Mouse (Mus musculus): ENCODE measurements around the gene Bhlhb9. TPM values are rescaled to one million over a fixed set of nuclear protein-coding genes. Genes with fewer than 3 reads are reported as not detected.
"Not testable (repeated sequence)": the region's sequence is repeated elsewhere in the genome, so short reads cannot be mapped to it uniquely, and the experiment has no call there.

Bhlhb9 gene
- polyA plus RNA-seq (2011; ENCODE audit: insufficient read depth, insufficient read length, low replicate concordance, missing spikeins), result 2.1 and 3.2 TPM in 2 replicates

DNA sequence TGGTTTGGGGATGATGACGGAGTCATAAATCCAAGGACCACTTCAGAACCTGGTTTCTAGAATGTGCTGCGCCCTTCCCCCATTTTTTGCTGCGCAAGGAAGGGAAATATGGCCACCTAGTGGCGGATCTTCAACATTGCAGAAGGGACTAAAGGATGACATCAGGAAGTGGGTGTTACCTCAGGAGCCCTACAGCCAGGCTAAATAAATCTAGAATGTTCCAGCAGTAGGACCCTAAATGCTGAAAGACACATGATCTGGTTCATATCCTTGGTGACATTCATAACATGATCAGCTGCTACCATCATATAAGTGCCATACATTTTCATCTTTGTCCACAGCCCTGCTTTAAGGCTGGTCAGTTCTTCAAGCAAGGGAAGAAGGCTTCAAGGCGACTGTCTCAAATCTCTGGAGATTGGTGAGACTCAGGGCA, at the start of gene Bhlhb9:
Gene Bhlhb9, plus strand, starts transcription at position 383 of the 433 bp plus-strand sequence.
- WGBS, result 23% methylated on average over 5 of the region's 5 CpGs
- H3K4me1 ChIP-seq (ENCODE audit: control insufficient read depth, insufficient read depth, low read length); H3K27ac ChIP-seq (ENCODE audit: control insufficient read depth, insufficient read depth, low read depth, low read length, poor library complexity); H3K4me3 ChIP-seq (replicated peaks; ENCODE audit: control insufficient read depth, low read depth, low read length): not testable (repeated sequence)

DNA sequence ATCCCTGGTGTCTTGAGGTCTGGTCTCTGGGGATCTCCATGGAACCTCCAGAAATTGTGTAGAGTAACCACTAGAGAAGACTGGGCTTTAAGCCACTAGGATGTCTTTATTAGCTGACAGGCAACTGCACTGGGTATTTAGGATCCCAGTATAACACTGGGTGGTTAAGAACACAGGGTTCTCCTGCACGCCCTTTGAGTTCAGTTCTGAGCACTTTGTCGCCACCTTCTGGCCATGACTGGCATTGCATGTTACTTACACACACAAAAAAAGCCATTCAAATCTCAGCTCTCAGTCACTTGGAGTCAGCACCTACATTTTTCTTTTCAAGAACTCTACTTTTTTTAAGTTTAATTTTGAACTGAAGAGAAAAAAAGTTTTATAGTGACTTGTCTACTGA, 44.6 kb upstream of the Bhlhb9 start:
- Histone ChIP-seq H3K27ac (ENCODE audit: control insufficient read depth, insufficient read depth, low read depth, low read length, poor library complexity) (no peak overlapping the region), H3K4me3 (replicated peaks; ENCODE audit: control insufficient read depth, low read depth, low read length) (no peak overlapping the region), H3K4me1 (ENCODE audit: control insufficient read depth, insufficient read depth, low read length) (no peaks in the 10 kb centered on the region)
- TF ChIP-seq CTCF (IDR thresholded peaks at IDR 0.05; ENCODE audit: control insufficient read depth, insufficient read depth, low read length) (peak; percentile 63), POLR2A (IDR thresholded peaks at IDR 0.05; ENCODE audit: borderline replicate concordance, control insufficient read depth, low read depth, low read length) (no peak)
- 3% methylated on average over 2 of the region's 2 CpGs for WGBS

DNA sequence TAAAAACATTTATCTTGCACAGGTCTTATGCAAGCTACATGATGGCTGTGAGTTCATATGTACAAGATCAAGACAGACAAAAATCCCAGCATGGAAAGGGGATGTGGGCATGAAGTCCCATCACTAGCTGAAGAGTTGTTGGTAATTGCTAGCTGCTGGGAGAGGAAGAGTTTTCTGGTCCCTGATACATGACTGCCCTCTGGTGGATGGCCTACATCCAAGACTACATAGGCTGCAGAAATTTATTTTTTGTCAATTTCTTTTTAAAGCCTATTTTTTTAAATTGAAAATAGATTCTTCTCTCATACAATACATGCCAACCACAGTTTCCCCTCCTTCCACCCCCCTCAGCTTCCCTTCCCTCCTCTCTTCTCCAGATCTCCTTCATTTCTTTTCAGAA, 35.7 kb upstream of the Bhlhb9 start:
- TF ChIP-seq POLR2A (IDR thresholded peaks at IDR 0.05; ENCODE audit: borderline replicate concordance, control insufficient read depth, low read depth, low read length) (no peak), CTCF (IDR thresholded peaks at IDR 0.05; ENCODE audit: control insufficient read depth, insufficient read depth, low read length) (no peak)
- no peaks in the 10 kb centered on the region for H3K4me1 ChIP-seq (ENCODE audit: control insufficient read depth, insufficient read depth, low read length)
- no peak overlapping the region for H3K27ac ChIP-seq (ENCODE audit: control insufficient read depth, insufficient read depth, low read depth, low read length, poor library complexity)
- no peak overlapping the region for H3K4me3 ChIP-seq (replicated peaks; ENCODE audit: control insufficient read depth, low read depth, low read length)

DNA sequence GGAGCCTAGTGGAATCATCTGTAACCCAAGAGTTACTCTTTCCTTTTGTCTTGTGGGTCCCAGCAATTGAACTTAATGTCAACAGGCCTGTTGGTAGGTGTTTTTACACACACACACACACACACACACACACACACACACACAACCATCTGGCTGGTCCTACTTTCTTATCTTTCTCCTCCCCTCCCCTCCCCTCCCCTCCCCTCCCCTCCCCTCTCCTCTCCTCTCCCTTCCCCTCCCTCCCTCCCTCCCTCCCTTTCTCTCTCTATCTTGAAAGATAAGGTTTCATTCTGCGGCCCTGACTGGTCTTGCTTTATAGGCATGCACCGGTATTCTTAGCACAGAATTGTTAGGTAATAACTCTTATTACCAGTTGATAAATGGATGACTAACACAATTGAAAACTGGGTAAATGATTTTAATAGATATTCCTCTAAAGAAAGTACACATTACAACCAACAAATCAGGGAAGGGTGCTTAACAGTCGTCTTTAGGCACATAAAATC, 29.3 kb upstream of the Bhlhb9 start:
- H3K4me3 ChIP-seq (replicated peaks; ENCODE audit: control insufficient read depth, low read depth, low read length), result no peak overlapping the region
- WGBS, result 77% methylated on average over 2 of the region's 3 CpGs
- no peak overlapping the region for H3K27ac ChIP-seq (ENCODE audit: control insufficient read depth, insufficient read depth, low read depth, low read length, poor library complexity)
- H3K4me1 ChIP-seq (ENCODE audit: control insufficient read depth, insufficient read depth, low read length), result no peaks in the 10 kb centered on the region
- TF ChIP-seq POLR2A (IDR thresholded peaks at IDR 0.05; ENCODE audit: borderline replicate concordance, control insufficient read depth, low read depth, low read length), result no peak
- TF ChIP-seq CTCF (IDR thresholded peaks at IDR 0.05; ENCODE audit: control insufficient read depth, insufficient read depth, low read length), result no peak

DNA sequence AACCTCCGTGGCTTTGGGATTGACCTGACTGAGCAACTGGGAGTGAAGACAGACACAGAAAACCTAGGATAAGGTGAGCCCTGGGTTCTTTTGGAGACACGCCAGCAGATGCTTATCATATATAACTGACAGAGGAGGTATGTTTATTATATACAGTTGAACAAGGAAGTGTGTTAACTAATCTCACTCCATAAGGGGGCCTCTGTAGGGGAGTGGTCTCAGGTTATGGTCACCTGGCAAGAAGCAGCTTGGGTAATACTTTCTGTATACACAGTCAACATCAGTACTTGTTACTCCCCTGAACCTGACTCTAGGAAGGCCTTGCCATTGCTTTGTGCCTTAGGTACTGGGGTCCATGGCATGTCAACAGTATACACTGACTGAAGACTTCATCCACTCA, 28.8 kb upstream of the Bhlhb9 start:
- Histone ChIP-seq H3K27ac (ENCODE audit: control insufficient read depth, insufficient read depth, low read depth, low read length, poor library complexity) (no peak overlapping the region), H3K4me1 (ENCODE audit: control insufficient read depth, insufficient read depth, low read length) (no peaks in the 10 kb centered on the region), H3K4me3 (replicated peaks; ENCODE audit: control insufficient read depth, low read depth, low read length) (no peak overlapping the region)
- WGBS, result 67% methylated on average over 2 of the region's 2 CpGs
- TF ChIP-seq CTCF (IDR thresholded peaks at IDR 0.05; ENCODE audit: control insufficient read depth, insufficient read depth, low read length) (no peak), POLR2A (IDR thresholded peaks at IDR 0.05; ENCODE audit: borderline replicate concordance, control insufficient read depth, low read depth, low read length) (no peak)

DNA sequence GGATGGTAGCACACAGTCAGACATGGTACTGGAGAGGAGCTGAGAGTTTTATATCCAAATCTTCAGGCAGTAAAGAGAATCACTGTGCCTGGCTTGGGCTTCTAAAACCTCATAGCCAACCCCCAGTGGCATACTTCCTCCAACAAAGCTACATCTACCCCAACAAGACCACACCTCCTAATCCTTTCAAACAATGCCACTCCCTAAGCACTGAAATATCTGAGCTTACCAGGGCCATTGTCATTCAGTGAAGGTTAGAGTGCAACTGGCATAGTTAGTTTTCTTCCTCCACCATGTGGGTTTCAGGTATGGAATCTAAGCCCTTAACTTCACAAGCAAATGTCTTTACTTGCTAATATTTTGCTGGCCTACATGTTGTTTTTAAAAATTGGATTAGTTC, 5.9 kb upstream of the Bhlhb9 start:
- H3K4me3 ChIP-seq (replicated peaks; ENCODE audit: control insufficient read depth, low read depth, low read length), result no peak overlapping the region
- H3K27ac ChIP-seq (ENCODE audit: control insufficient read depth, insufficient read depth, low read depth, low read length, poor library complexity), result no peak overlapping the region
- TF ChIP-seq POLR2A (IDR thresholded peaks at IDR 0.05; ENCODE audit: borderline replicate concordance, control insufficient read depth, low read depth, low read length), result no peak
- TF ChIP-seq CTCF (IDR thresholded peaks at IDR 0.05; ENCODE audit: control insufficient read depth, insufficient read depth, low read length), result no peak
- H3K4me1 ChIP-seq (ENCODE audit: control insufficient read depth, insufficient read depth, low read length), result no peaks in the 10 kb centered on the region

DNA sequence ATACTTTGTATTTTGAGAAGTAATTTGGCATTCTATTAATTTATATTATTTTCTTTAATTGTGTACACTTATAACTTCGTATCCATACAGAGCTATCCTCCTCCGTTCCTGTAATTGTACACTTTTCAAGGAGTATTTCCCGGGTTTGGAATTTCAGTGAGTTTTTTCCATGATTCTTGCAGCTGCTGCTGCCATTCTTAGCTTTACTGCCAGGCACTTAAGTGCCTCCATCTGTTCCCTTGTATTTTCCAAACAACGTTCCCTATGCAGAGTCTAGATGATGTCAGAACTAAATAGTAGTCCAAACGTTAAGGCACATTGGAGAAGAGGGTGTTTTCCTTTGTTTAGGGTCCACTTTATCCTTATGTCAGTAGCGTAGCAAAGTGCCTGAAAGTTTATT, 5.1 kb upstream of the Bhlhb9 start:
- no peaks in the 10 kb centered on the region for H3K4me1 ChIP-seq (ENCODE audit: control insufficient read depth, insufficient read depth, low read length)
- TF ChIP-seq CTCF (IDR thresholded peaks at IDR 0.05; ENCODE audit: control insufficient read depth, insufficient read depth, low read length) (no peak), POLR2A (IDR thresholded peaks at IDR 0.05; ENCODE audit: borderline replicate concordance, control insufficient read depth, low read depth, low read length) (no peak)
- no peak overlapping the region for H3K4me3 ChIP-seq (replicated peaks; ENCODE audit: control insufficient read depth, low read depth, low read length)
- no peak overlapping the region for H3K27ac ChIP-seq (ENCODE audit: control insufficient read depth, insufficient read depth, low read depth, low read length, poor library complexity)
- 78% methylated on average over 6 of the region's 6 CpGs for WGBS

DNA sequence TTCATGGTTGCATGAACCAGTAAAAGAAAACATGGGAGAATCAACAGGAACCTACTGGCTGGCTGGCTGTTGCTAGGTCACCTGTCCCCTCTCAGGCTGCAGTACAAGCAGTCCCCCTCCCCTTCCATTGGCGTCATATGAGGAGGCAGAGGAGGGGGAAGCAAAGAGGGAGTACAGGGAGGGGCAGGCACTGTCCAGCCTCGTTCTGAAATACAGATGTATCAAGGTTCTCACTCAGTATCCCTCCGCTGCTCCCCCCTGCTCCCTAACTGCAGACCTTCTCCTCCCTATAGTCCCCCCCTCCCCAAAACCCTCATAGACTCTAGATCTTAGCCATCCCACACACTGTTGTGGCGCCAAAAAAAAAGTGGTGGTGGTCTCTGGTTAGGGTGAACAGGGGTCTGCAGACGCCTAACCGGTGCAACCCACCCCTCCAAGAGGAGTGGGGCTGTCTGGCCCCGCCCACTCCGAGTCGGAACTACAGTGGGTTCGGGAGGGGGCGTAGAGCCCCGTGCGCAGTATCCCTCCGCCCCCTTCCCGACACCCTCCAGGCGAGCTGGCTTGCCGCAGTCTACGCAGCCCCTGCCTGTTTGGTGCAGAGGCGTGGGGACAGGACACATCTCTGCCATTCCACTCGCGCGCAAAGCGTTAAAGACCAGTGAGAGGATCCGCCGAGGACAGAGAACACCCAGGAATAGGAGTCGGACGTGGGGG, 1.6 kb upstream of the Bhlhb9 start:
- H3K4me3 ChIP-seq (replicated peaks; ENCODE audit: control insufficient read depth, low read depth, low read length), result peak overlapping the region; percentile 28
- not testable (repeated sequence) for H3K27ac ChIP-seq (ENCODE audit: control insufficient read depth, insufficient read depth, low read depth, low read length, poor library complexity); H3K4me1 ChIP-seq (ENCODE audit: control insufficient read depth, insufficient read depth, low read length)
- WGBS, result 9% methylated on average over 27 of the region's 27 CpGs

DNA sequence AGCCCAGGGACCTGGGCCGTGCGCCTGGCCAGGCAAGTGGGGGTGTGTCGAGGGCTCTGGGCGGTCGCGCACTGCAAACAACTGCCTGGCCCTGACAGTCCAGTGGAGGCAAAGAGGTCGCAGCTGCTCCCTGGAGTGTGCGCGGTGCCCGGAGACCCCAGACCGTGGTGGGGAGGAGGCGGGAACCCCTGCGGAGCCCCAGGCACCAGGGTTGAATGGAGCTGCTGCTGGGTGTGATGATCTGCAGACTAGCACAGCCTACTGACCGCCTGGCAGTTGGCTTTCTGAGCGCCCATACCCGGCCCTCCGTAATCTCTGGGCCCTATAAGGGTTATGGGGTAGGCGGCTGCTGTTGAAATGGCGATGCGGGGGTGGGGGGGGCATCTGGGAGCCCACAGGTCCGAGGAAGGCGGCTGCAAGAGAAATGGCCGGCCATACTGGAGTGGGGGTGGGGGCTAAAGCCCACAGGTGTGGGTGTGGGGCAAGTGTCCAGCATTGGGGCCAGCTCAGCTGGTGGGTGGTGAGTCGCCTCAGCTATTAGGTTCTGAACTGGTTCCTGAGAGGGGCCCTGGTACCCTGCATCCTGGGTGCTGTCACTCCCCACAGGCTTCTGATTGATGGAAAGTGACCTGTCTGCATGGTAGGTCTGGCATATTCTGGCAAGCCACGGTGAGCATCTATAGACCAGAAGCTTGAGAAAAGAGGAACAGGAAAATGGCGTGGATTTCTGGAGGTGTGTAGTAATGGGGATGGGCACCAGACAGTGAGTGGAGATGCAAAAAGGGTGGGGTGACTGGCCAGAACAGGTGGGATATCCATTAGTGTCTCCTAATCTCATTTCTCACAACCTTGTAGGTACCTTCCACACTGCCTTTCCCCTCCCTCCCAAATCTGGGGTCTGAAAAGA, 836 bp upstream of the Bhlhb9 start:
- 18% methylated on average over 26 of the region's 26 CpGs for WGBS
- H3K4me3 ChIP-seq (replicated peaks; ENCODE audit: control insufficient read depth, low read depth, low read length), result peak overlapping the region; percentile 28
- H3K4me1 ChIP-seq (ENCODE audit: control insufficient read depth, insufficient read depth, low read length); H3K27ac ChIP-seq (ENCODE audit: control insufficient read depth, insufficient read depth, low read depth, low read length, poor library complexity): not testable (repeated sequence)
